Mouse (Mus musculus): ENCODE measurements around the gene Cog8.

- TF ChIP-seq CTCF (IDR thresholded peaks at IDR 0.05) (no peak), EP300 (IDR thresholded peaks at IDR 0.05; ENCODE audit: insufficient read depth, low read depth, low read length) (no peak)
These were observed 7.0 kb downstream of the Cog8 start for GRCm38 (mm10) chr8:107049480-107049879.

Measured in heart, adult 2 months (tissue).